Mouse (Mus musculus) kidney, postnatal 0 days (tissue): ENCODE measurements at regions not wholly inside any gene's neighbourhood (a gene's known extent, or its start where the extent isn't known, plus 50 kb on each side); places are given as distances from the start of the nearest gene placed in this dataset.

Experiments
- ATAC-seq: fragments of 200-750 bp; cut with Nextera tagmentation; replicated peaks from 2 replicates; pipeline ENCODE4 v1.8.0; 2017; ENCODE audit warnings: low read depth, moderate number of reproducible peaks, moderate TSS enrichment, moderate library complexity; ENCODE audit not compliant: low FRiP score
- DNase-seq: peaks from one replicate; pipeline ENCODE4 v3.0.0-alpha.2; 2016; ENCODE audit warnings: low spot score
- H3K27ac ChIP-seq: fragments of 300-500 bp; sonication (generic); 2 replicates; pipeline ENCODE4 v1.5.1; 2014; ENCODE audit warnings: mild to moderate bottlenecking
- H3K27me3 ChIP-seq: fragments of 300-500 bp; sonication (generic); 2 replicates; pipeline ENCODE4 v1.6.1; 2014; ENCODE audit warnings: low read length, mixed read lengths; ENCODE audit not compliant: insufficient read depth
- H3K36me3 ChIP-seq: fragments of 300-500 bp; sonication (generic); 2 replicates; pipeline ENCODE4 v1.6.1; 2014; ENCODE audit warnings: low read length, mixed read lengths; ENCODE audit not compliant: insufficient read depth
- H3K4me1 ChIP-seq: fragments of 300-500 bp; sonication (generic); replicated peaks from 2 replicates; pipeline ENCODE4 v1.6.1; 2014; ENCODE audit warnings: antibody characterized with exemption, low read length, mixed read lengths; ENCODE audit not compliant: insufficient read depth
- H3K4me2 ChIP-seq: fragments of 300-500 bp; sonication (generic); 2 replicates; pipeline ENCODE4 v1.6.1; 2014; ENCODE audit warnings: mild to moderate bottlenecking, low read length, moderate library complexity, mixed read lengths
- H3K4me3 ChIP-seq: fragments of 300-500 bp; sonication (generic); replicated peaks from 2 replicates; pipeline ENCODE4 v1.5.1; 2014; ENCODE audit warnings: low read depth, low read length
- H3K9ac ChIP-seq: fragments of 300-500 bp; sonication (generic); 2 replicates; pipeline ENCODE4 v1.6.1; 2014; ENCODE audit warnings: low read depth, low read length
- H3K9me3 ChIP-seq: fragments of 300-500 bp; sonication (generic); replicated peaks from 2 replicates; pipeline ENCODE4 v1.6.1; 2016; ENCODE audit warnings: low read length, inconsistent platforms, mixed read lengths
- CTCF ChIP-seq: IDR thresholded peaks from 2 replicates; pipeline ENCODE4 v1.5.1; 2016; ENCODE audit warnings: antibody characterized with exemption, low read depth, mild to moderate bottlenecking, moderate library complexity
- WGBS: fragments of 180-500 bp; shearing (Covaris S2); extraction: QIAGEN DNeasy Blood & Tissue Kit; methylation state at CpG from one replicate; pipeline ENCODE4 v1.1.7; 2014; 5-methylcytosine and 5-hydroxymethylcytosine counted together

DNA sequence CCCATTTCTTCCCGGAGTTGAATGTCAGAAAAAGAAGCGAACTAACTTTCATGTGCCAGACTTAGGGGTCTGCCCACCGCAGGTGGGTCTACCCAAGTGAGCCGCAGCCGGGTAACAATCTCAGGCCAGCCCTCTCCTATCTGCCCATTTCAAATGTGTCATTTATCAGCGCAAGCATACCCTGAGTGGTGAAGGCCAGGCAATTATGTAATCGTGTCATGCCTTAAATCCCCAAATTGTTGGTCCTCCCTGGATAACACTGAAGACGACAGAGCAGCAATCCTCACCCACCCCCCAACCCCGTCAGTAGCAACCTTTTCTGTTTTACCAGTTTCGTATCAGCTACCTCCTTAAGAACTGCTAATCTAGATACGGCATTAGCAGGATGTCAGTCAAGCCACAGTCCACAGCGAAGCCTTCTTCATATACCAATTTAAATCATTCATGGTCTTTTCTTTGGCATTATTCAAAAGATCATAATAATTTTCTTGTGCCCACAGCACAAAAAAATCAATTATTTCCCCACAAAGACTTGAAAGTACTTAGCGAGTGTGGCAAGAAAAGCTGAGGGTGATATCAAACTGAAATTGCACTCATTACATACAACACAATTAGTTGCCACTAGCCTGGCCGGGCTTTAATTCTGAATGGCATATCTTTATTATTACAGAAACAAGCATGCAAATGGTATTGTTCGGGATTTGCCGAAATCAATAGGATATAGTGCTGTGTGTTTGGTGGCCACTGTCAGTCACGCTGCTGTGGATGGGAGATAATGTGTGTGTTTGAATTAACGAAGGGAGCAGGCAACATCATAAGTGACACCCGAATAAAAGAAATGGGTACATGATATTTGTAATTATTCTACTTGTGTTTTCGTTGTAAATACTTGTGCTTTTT lies 85.1 kb upstream of the Six3 start:
- Histone ChIP-seq H3K4me1 (no peaks in the 10 kb centered on the region), H3K27me3 (no peaks in the 10 kb centered on the region), H3K9ac (no peak overlapping the region), H3K36me3 (no peaks in the 10 kb centered on the region), H3K4me2 (no peak overlapping the region), H3K9me3 (no peaks in the 10 kb centered on the region), H3K4me3 (no peak overlapping the region), H3K27ac (no peak overlapping the region)
- no peak for ATAC-seq
- no peak for TF ChIP-seq CTCF
- WGBS: 85% methylated on average over 20 of the region's 20 CpGs
- no peak for DNase-seq

DNA sequence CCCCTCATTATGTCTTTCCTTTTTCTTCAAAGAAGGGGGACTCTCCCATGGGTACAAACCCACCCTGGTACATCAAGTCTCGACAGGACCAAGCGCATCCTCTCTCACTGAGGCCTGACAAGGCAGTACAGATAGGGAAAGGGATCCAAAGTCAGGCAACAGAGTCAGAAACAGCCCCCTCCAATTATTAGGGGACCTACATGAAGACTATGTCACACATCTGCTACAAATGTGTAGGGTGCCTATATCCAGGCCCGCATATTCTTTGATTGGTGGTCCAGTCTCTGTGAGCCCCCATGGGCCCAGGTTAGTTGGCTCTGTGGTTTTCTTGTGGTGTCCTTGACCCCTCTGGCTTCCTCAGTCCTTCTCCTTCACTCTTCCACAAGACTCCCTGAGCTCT lies 77.1 kb upstream of the Six3 start:
- 91% methylated on average over 3 of the region's 3 CpGs for WGBS
- no peak for TF ChIP-seq CTCF
- ATAC-seq: no peak
- no peak overlapping the region for H3K4me2 ChIP-seq
- no peaks in the 10 kb centered on the region for H3K36me3 ChIP-seq
- no peak overlapping the region for H3K4me3 ChIP-seq
- H3K27me3 ChIP-seq: no peaks in the 10 kb centered on the region
- no peaks in the 10 kb centered on the region for H3K4me1 ChIP-seq
- no peak overlapping the region for H3K27ac ChIP-seq
- no peak overlapping the region for H3K9ac ChIP-seq
- H3K9me3 ChIP-seq: no peaks in the 10 kb centered on the region
- DNase-seq: no peak

GRCm38 (mm10) chr17:85541258-85541777 lies 72.1 kb upstream of the Six3 start:
- no peak for DNase-seq
- H3K4me2 ChIP-seq: no peak overlapping the region
- H3K9me3 ChIP-seq: no peaks in the 10 kb centered on the region
- WGBS: 84% methylated on average over 2 of the region's 2 CpGs
- TF ChIP-seq CTCF: no peak
- H3K27me3 ChIP-seq: no peaks in the 10 kb centered on the region
- no peak overlapping the region for H3K27ac ChIP-seq
- no peak for ATAC-seq
- no peaks in the 10 kb centered on the region for H3K4me1 ChIP-seq
- no peaks in the 10 kb centered on the region for H3K36me3 ChIP-seq
- H3K4me3 ChIP-seq: no peak overlapping the region
- H3K9ac ChIP-seq: no peak overlapping the region

GRCm38 (mm10) chr17:85548061-85548460 lies 65.3 kb upstream of the Six3 start:
- Histone ChIP-seq H3K4me1 (no peaks in the 10 kb centered on the region), H3K9me3 (no peaks in the 10 kb centered on the region), H3K27ac (no peak overlapping the region), H3K36me3 (no peaks in the 10 kb centered on the region), H3K9ac (no peak overlapping the region), H3K27me3 (no peaks in the 10 kb centered on the region), H3K4me2 (no peak overlapping the region), H3K4me3 (no peak overlapping the region)
- WGBS: 86% methylated on average over 5 of the region's 5 CpGs
- DNase-seq: no peak
- no peak for ATAC-seq
- TF ChIP-seq CTCF: no peak

GRCm38 (mm10) chr17:85561006-85561405 lies 52.4 kb upstream of the Six3 start:
- no peaks in the 10 kb centered on the region for H3K4me1 ChIP-seq
- H3K4me2 ChIP-seq: no peak overlapping the region
- no peak overlapping the region for H3K4me3 ChIP-seq
- no peaks in the 10 kb centered on the region for H3K27me3 ChIP-seq
- no peaks in the 10 kb centered on the region; the same call in 1 of the 2 replicates for H3K9me3 ChIP-seq
- no peak for TF ChIP-seq CTCF
- ATAC-seq (no peak), DNase-seq (no peak)
- H3K27ac ChIP-seq: no peak overlapping the region
- WGBS: 81% methylated on average over 6 of the region's 6 CpGs
- no peak overlapping the region for H3K9ac ChIP-seq
- H3K36me3 ChIP-seq: no peaks in the 10 kb centered on the region

- H3K27ac ChIP-seq: no peak overlapping the region
- H3K9me3 ChIP-seq: no peaks in the 10 kb centered on the region
- no peaks in the 10 kb centered on the region for H3K27me3 ChIP-seq
- ATAC-seq (no peak), DNase-seq (no peak)
- H3K4me1 ChIP-seq: no peaks in the 10 kb centered on the region
- H3K36me3 ChIP-seq: no peaks in the 10 kb centered on the region
- 70% methylated on average over 17 of the region's 17 CpGs for WGBS
- H3K4me2 ChIP-seq: no peak overlapping the region
- H3K9ac ChIP-seq: no peak overlapping the region
- H3K4me3 ChIP-seq: no peak overlapping the region
- no peak for TF ChIP-seq CTCF
Measured at GRCm38 (mm10) chr17:85562510-85563266, 50.7 kb upstream of the Six3 start.
